Mouse (Mus musculus): ENCODE measurements around the gene Cd84. TPM values are rescaled to one million over a fixed set of nuclear protein-coding genes. Genes with fewer than 3 reads are reported as not detected.
"Not testable (repeated sequence)": the region's sequence is repeated elsewhere in the genome, so short reads cannot be mapped to it uniquely, and the experiment has no call there.

Gene Cd84
- 0.68 and 0.98 TPM in 2 replicates for polyA plus RNA-seq (2012; rRNA removed)

DNA sequence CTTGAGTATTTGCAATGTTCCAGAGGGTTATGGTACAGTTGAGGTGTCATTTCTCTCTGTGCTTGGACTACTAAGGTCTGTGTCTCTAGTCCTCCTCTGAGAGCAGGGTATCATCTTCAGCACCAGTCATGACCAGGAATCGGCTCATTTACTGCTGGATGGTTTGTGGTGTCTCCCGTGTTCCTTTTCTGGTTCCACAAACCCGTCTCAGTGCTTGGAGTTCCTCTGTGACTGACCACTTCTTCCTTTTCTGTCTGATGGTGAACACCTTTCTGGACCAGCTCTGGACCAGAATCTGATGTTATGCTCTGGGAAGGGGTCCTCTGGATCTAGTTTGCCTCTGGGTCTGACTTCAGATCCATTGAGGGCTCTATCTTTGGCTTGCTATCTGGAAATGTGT is at the start of gene Cd84:
Cd84 (plus strand) TSS at position 210 of the 400 bp plus-strand sequence.
- DNase-seq (ENCODE audit: low read depth), result no peak
- TF ChIP-seq CTCF (IDR thresholded peaks at IDR 0.05; ENCODE audit: borderline replicate concordance, extremely low read depth, insufficient read depth, insufficient read length), result no peak
- TF ChIP-seq POLR2A (IDR thresholded peaks at IDR 0.05; ENCODE audit: borderline replicate concordance, extremely low read depth, insufficient read depth, insufficient read length, poor library complexity, severe bottlenecking), result no peak

DNA sequence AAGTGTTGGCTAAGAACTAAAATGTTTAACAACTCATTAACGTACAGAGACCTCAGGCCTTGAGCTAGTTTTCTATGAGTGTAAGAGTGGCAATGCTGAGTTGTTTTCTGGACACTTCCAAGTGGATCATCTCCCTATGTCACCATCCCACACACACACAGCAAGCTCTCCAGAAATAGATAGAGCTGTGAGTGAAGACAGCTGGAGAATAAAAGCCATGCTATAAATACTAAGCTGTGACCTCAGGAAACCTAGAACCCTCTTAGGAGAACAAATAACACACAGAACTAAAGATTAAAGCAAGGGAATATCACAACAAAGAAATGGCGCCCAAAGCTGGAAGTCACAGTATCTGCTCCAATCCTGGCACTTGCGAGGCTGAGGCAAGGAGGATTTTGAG is 48.0 kb upstream of the Cd84 start:
- TF ChIP-seq POLR2A (IDR thresholded peaks at IDR 0.05; ENCODE audit: borderline replicate concordance, extremely low read depth, insufficient read depth, insufficient read length, poor library complexity, severe bottlenecking) (no peak), CTCF (IDR thresholded peaks at IDR 0.05; ENCODE audit: borderline replicate concordance, extremely low read depth, insufficient read depth, insufficient read length) (no peak)
- DNase-seq (ENCODE audit: low read depth), result no peak

DNA sequence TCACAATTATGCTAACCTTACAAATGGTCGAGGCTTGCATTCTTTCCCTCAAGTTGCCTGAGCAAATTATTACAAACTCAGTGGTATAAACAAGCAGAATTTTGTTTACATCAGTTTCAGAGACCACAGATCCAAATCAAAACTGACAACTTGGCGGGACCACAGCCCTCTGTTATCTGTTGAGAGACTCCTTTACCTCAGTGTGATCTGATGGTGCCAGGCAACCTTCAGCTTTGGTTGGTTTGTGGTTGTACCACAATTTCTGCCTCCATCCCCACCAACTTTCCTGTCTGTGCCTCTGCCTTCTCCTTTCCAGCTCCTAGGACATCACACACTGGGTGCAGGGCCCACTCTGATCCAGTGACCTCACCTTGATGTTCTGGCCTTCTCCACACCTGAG is 43.3 kb upstream of the Cd84 start:
- no peak for TF ChIP-seq POLR2A (IDR thresholded peaks at IDR 0.05; ENCODE audit: borderline replicate concordance, extremely low read depth, insufficient read depth, insufficient read length, poor library complexity, severe bottlenecking)
- TF ChIP-seq CTCF (IDR thresholded peaks at IDR 0.05; ENCODE audit: borderline replicate concordance, extremely low read depth, insufficient read depth, insufficient read length), result no peak
- DNase-seq (ENCODE audit: low read depth), result no peak

DNA sequence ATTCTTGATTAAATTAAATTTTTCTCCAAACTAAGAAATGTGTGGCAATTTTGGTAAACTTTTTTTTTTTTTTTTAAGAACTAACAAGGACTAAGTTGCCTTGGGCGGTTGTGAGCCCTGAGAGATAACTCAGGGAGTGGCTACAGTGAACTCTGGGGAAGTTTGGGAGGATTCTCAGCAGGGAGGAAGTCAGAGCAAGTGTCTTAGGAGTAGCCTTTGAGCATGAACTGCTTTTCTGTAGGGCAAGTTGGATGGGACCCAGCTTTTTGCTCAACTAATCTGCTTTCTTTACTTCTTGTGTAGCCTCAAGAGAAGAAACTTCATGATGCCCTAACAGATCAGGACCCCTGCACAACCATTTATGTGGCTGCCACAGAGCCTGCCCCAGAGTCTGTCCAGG is 41.7 kb upstream of the Cd84 start:
- TF ChIP-seq CTCF (IDR thresholded peaks at IDR 0.05; ENCODE audit: borderline replicate concordance, extremely low read depth, insufficient read depth, insufficient read length), result no peak
- no peak for TF ChIP-seq POLR2A (IDR thresholded peaks at IDR 0.05; ENCODE audit: borderline replicate concordance, extremely low read depth, insufficient read depth, insufficient read length, poor library complexity, severe bottlenecking)

DNA sequence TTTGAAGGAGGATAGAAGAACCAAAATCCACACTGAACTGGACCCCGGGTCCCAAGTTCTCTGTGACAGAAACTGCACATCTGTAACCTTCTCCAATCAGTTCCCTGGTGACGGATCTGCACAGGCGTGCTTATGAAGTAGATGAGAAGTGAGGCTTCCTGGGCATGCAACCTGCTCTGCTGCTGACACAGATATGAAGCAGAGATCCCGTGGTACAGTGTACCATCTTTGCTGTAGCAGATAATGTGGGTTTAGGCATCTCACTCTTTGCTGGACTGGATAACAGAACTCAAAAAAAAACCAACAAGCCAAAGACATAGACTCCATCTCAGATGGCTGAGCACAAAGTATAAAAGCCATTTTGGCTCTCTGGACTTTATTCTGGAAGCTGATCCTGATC is 39.8 kb upstream of the Cd84 start:
- no peak for TF ChIP-seq CTCF (IDR thresholded peaks at IDR 0.05; ENCODE audit: borderline replicate concordance, extremely low read depth, insufficient read depth, insufficient read length)
- TF ChIP-seq POLR2A (IDR thresholded peaks at IDR 0.05; ENCODE audit: borderline replicate concordance, extremely low read depth, insufficient read depth, insufficient read length, poor library complexity, severe bottlenecking), result no peak
- no peak for DNase-seq (ENCODE audit: low read depth)

More for the DNA sequence above, 41.7 kb upstream of the Cd84 start:
- no peak for DNase-seq (ENCODE audit: low read depth)

DNA sequence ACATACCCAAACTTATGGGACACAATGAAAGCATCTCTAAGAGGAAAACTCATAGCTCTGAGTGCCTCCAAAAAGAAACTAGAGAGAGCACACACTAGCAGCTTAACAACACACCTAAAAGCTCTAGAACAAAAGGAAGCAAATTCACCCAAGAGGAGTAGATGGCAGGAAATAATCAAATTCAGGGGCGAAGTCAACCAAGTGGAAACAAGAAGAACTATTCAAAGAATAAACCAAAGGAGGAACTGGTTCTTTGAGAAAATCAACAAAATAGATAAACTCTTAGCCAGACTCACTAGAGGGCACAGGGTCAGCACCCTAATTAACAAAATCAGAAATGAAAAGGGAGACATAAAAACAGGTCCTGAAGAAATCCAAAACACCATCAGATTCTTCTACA is 28.4 kb upstream of the Cd84 start:
- DNase-seq (ENCODE audit: low read depth), result not testable (repeated sequence)

DNA sequence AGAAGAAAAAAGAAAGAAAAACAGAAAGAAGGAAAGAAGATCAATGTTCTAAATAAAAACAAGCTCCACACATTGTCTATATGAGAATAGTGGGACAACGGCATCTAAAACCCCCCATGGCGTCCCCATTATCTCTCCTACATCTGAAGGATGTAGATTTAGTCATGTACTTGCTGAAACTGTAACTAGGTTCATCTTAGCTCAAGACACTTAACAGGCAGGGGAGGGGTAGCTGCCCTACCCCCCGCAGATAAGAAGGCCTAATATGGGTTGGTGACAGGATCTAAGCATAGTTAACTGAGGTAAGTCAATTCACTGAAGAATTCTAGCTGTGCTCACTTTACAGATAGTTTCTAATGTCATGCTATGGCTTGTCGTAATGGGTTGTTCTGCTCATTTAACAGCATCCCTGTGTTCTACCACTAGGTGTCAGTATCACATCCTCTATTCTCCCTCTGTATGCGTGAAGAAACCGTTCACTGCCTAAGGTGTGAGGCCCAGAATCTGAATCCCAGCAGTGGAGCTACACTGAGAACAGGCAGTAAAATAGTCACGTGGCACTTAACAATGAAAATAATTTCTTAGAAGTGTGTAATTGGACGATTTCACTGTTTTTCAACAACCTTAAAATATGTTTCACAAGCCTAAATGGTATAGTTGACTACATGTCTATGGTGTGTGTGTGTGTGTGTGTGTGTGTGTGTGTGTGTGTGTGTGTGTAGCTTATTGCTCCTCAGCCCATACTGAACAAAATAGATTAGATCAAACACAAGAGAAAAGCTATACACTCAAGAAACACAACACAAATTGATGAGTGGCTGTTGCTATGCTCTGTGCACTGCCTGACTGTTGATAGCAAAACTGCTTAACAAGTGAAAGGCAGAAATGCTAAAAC is 23.7 kb upstream of the Cd84 start:
- TF ChIP-seq POLR2A (IDR thresholded peaks at IDR 0.05; ENCODE audit: borderline replicate concordance, extremely low read depth, insufficient read depth, insufficient read length, poor library complexity, severe bottlenecking), result no peak
- peak; percentile 65; the same call in 1 of the 2 replicates for TF ChIP-seq CTCF (IDR thresholded peaks at IDR 0.05; ENCODE audit: borderline replicate concordance, extremely low read depth, insufficient read depth, insufficient read length)
- DNase-seq (ENCODE audit: low read depth), result peak; percentile 89

DNA sequence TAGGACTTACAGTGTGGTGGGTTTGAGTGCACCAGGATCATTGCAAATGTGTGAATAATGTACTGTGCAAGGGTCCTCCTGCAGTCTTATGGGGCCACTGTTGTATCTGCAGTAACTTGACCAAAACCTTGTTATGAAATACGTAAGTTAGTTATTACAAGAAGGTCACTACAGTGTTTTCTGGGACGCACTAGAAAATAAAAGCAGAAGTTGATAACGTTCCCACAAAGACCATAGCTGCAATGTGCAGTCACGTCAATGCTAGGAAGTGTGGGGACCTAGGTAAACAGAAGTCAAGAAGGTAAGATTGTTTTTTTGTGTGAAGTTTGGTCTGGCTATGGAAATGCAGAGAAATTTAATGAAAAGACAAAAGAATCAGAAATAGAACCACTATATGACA is 22.5 kb upstream of the Cd84 start:
- DNase-seq (ENCODE audit: low read depth), result no peak
- no peak for TF ChIP-seq CTCF (IDR thresholded peaks at IDR 0.05; ENCODE audit: borderline replicate concordance, extremely low read depth, insufficient read depth, insufficient read length)
- no peak for TF ChIP-seq POLR2A (IDR thresholded peaks at IDR 0.05; ENCODE audit: borderline replicate concordance, extremely low read depth, insufficient read depth, insufficient read length, poor library complexity, severe bottlenecking)

DNA sequence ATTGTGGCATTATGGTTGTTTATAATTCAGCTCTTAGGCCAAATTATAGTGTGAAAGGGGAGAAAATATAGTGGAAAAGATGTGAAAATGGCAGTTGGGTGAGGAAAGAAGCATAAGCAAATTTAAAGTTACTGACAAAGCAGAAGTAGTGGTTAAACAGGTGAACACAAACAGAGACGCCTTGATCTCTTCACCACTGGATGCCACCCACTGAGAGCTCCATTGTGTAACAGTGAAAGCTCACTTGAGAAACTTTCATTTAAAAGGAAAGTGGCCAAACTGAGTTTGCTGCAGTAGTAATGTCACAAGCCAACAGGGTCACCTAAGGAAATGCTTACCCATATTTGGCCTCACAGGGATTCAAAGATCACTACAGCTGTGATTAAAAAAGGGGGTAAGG is 18.2 kb upstream of the Cd84 start:
- no peak for TF ChIP-seq POLR2A (IDR thresholded peaks at IDR 0.05; ENCODE audit: borderline replicate concordance, extremely low read depth, insufficient read depth, insufficient read length, poor library complexity, severe bottlenecking)
- no peak for TF ChIP-seq CTCF (IDR thresholded peaks at IDR 0.05; ENCODE audit: borderline replicate concordance, extremely low read depth, insufficient read depth, insufficient read length)
- no peak for DNase-seq (ENCODE audit: low read depth)

DNA sequence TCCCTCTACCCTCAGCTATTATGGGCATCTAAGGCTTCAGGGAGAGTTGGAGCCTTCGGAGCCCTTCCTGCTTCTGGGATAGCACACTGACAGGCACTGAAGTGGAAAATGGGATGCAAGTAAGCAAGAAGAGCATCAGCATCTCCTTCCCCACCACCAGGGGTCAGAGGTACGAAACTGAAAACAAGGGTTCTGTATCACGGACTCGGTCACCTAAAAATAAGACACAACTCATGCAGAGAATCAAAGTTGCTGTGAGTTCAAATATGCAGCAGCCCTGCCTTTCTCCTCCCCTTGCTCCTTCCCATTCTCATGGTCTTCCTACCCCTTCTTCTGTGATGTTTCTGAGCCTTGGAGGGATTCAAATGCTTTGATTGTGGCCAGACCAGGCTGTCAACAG is 14.0 kb upstream of the Cd84 start:
- TF ChIP-seq POLR2A (IDR thresholded peaks at IDR 0.05; ENCODE audit: borderline replicate concordance, extremely low read depth, insufficient read depth, insufficient read length, poor library complexity, severe bottlenecking) (no peak), CTCF (IDR thresholded peaks at IDR 0.05; ENCODE audit: borderline replicate concordance, extremely low read depth, insufficient read depth, insufficient read length) (peak; percentile 41; the same call in 1 of the 2 replicates)
- DNase-seq (ENCODE audit: low read depth), result peak; percentile 32

DNA sequence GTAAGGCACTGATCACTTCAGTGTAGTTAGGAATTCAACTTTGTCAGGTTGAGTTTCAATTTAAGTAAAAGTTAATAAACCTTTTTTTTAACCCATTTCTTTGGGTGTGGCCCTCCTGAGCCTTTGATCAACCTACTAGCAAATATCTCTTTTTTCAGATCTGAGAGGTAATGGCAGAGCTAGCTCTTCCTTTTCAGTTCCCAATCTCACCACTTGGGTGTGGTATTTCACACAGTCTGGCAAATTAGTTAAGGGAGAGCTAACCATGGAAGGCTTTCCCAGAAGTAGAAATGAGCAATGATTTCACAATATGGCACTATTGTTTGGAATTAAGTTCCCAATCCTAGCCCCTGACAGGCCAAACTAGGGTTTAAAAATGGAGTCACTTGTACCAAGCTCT is 13.3 kb upstream of the Cd84 start:
- peak; percentile 66 for DNase-seq (ENCODE audit: low read depth)
- no peak for TF ChIP-seq POLR2A (IDR thresholded peaks at IDR 0.05; ENCODE audit: borderline replicate concordance, extremely low read depth, insufficient read depth, insufficient read length, poor library complexity, severe bottlenecking)
- TF ChIP-seq CTCF (IDR thresholded peaks at IDR 0.05; ENCODE audit: borderline replicate concordance, extremely low read depth, insufficient read depth, insufficient read length), result peak; percentile 52; the same call in 1 of the 2 replicates

DNA sequence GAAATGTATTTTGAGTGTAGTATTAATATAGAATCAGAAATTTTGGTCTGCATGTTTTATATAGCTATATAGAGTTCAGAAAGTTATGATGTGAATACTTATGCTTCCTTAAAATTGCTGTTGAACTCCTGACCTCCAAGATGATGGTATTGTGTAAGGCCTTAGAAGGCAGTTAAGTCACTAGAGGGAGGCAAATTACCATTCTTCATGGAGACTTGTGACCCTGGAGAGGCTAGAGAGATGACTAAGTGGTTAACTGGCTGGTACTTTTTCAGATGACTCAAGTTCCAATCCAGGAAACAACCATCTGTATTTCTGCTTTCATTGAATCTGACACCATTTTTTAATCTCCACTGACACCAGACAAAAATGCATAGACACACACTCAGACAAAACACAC is 11.8 kb upstream of the Cd84 start:
- peak; percentile 10 for DNase-seq (ENCODE audit: low read depth)
- TF ChIP-seq POLR2A (IDR thresholded peaks at IDR 0.05; ENCODE audit: borderline replicate concordance, extremely low read depth, insufficient read depth, insufficient read length, poor library complexity, severe bottlenecking), result no peak
- no peak for TF ChIP-seq CTCF (IDR thresholded peaks at IDR 0.05; ENCODE audit: borderline replicate concordance, extremely low read depth, insufficient read depth, insufficient read length)

Data from brain, embryonic 14.5 days (tissue).